11 mouse cellular contexts compared by ENCODE assay signal in the genomic region with DNA sequence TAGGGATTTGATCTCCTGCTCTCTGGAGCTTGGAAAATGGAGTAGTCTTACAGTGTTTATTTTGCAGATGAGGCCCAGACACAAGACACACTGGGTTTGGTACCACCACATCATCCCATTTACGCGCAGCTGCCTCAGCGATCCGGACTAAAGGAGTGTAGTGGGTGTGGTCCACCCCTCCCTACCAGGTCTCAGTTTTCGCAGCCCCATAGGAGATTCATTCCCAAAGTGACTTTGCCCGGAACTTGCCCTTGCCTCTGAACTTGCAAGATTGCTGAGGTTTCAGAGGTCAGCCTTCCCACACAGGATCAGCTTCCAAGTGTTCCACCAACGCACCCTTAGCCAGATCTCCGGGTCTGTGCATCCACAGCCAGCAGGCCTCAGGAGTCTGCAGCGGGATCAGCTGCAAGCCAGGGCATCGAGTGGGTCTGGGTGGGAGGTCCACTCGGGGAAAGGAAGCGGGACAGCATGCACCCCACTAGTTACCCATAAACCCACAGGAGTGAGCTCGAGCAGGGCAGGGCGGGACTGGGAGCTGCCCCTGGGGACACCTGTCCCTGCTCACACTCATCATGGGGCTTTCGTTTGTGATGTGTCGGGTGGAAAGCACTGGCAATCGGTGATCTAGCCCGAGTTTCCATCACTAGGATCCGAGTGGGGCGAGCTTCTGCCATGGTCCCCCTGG. TPM values are rescaled to one million over a fixed set of nuclear protein-coding genes. Genes with fewer than 3 reads are reported as not detected.
DNase-seq lines count a peak whose midpoint lies in the region; ATAC-seq and TF ChIP-seq lines count a peak whose summit lies in the region.
"Had no signal": no experiment of that assay in that cellular context is flagged by ENCODE, and none has a peak within 500 bp of the region (broad histone marks: within the 10 kb centered on the region; RNA-seq: fewer than 3 reads in every experiment).

No protein-coding gene starts in this region.

- 45% methylated on average over 20 of the region's 20 CpGs for WGBS in heart, embryonic 16.5 days
- 67% methylated on average over 20 of the region's 20 CpGs for WGBS in heart, adult 2 months
- WGBS in embryonic facial prominence, embryonic 13.5 days: 12% methylated on average over 20 of the region's 20 CpGs
- 27% methylated on average over 20 of the region's 20 CpGs for WGBS in intestine, embryonic 14.5 days
- 18% methylated on average over 20 of the region's 20 CpGs for WGBS in midbrain, embryonic 16.5 days

- no peak for TF ChIP-seq EP300 in heart, adult 2 months (IDR thresholded peaks at IDR 0.05; ENCODE audit: insufficient read depth, low read depth, low read length)

- peak overlapping the region; percentile 25 for H3K9ac ChIP-seq in heart, embryonic 16.5 days (ENCODE audit: low read length)
- no peak overlapping the region for H3K9ac ChIP-seq in heart, adult 2 months (ENCODE audit: low read depth, low read length)
- peak overlapping the region; percentile 60; the same call in 1 of the 2 replicates for H3K9ac ChIP-seq in embryonic facial prominence, embryonic 13.5 days
- no peak overlapping the region for H3K9ac ChIP-seq in intestine, embryonic 14.5 days (ENCODE audit: low read length)
- H3K9ac ChIP-seq in midbrain, embryonic 16.5 days (ENCODE audit: low read depth, low read length): peak overlapping the region; percentile 53
- H3K9ac ChIP-seq: liver, embryonic 14.5 days had no signal

- peaks cover 23% of the 10 kb centered on the region for H3K4me1 ChIP-seq in heart, embryonic 16.5 days (ENCODE audit: control insufficient read depth, insufficient read depth, low read length)
- no peaks in the 10 kb centered on the region; the same call in 1 of the 2 replicates for H3K4me1 ChIP-seq in heart, adult 2 months (ENCODE audit: control insufficient read depth, insufficient read depth, low read length)
- H3K4me1 ChIP-seq in embryonic facial prominence, embryonic 13.5 days: peaks cover 40% of the 10 kb centered on the region
- H3K4me1 ChIP-seq in intestine, embryonic 14.5 days (replicated peaks; ENCODE audit: control insufficient read depth, insufficient read depth, low read length): peaks cover 41% of the 10 kb centered on the region
- peaks cover 27% of the 10 kb centered on the region for H3K4me1 ChIP-seq in midbrain, embryonic 16.5 days (ENCODE audit: control insufficient read depth, insufficient read depth, low read length)

- no peak for DNase-seq in heart, adult 2 months
- no peak for DNase-seq in intestine, embryonic 14.5 days (ENCODE audit: low spot score)
- no peak for DNase-seq in cerebellum, postnatal 4 days (ENCODE audit: low spot score in 2 of 2)
- no peak for DNase-seq in frontal cortex, postnatal 10 days (ENCODE audit: low spot score in 2 of 2)
- DNase-seq in adrenal gland, adult (ENCODE audit: inconsistent age in 2 of 2, low spot score in 1 of 2): no peak

- H3K4me3 ChIP-seq in heart, embryonic 16.5 days (ENCODE audit: low read length): no peak overlapping the region
- H3K4me3 ChIP-seq in heart, adult 2 months: no peak overlapping the region
- peak overlapping the region; percentile 34 for H3K4me3 ChIP-seq in embryonic facial prominence, embryonic 13.5 days
- peak overlapping the region; percentile 19 for H3K4me3 ChIP-seq in intestine, embryonic 14.5 days (ENCODE audit: low read depth, low read length)
- H3K4me3 ChIP-seq in midbrain, embryonic 16.5 days (ENCODE audit: low read depth, low read length): peak overlapping the region; percentile 16; the same call in 1 of the 2 replicates

- no peaks in the 10 kb centered on the region for H3K79me2 ChIP-seq in heart, adult 2 months (replicated peaks; ENCODE audit: control insufficient read depth, insufficient read depth, low read length)

- intact Hi-C loops in heart, adult 2 months (cut with DNase I): no loop called here

- 0 out of 2 replicates have a peak, but pooled peaks cover 2% of the 10 kb centered on the region for H3K27me3 ChIP-seq in heart, embryonic 16.5 days (ENCODE audit: control insufficient read depth, insufficient read depth, low read length)
- peaks cover 1% of the 10 kb centered on the region; the same call in 1 of the 2 replicates for H3K27me3 ChIP-seq in heart, adult 2 months (ENCODE audit: control insufficient read depth, insufficient read depth, low read length)
- H3K27me3 ChIP-seq in embryonic facial prominence, embryonic 13.5 days: peaks cover 47% of the 10 kb centered on the region
- H3K27me3 ChIP-seq in intestine, embryonic 14.5 days (replicated peaks; ENCODE audit: control insufficient read depth, insufficient read depth, low read length): no peaks in the 10 kb centered on the region
- H3K27me3 ChIP-seq in midbrain, embryonic 16.5 days (ENCODE audit: control insufficient read depth, insufficient read depth, low read depth, low read length): no peaks in the 10 kb centered on the region

- no peaks in the 10 kb centered on the region for H3K36me3 ChIP-seq in heart, embryonic 16.5 days (ENCODE audit: control insufficient read depth, insufficient read depth)
- no peaks in the 10 kb centered on the region for H3K36me3 ChIP-seq in heart, adult 2 months (ENCODE audit: control insufficient read depth, insufficient read depth, low read length)
- H3K36me3 ChIP-seq in embryonic facial prominence, embryonic 13.5 days: no peaks in the 10 kb centered on the region
- H3K36me3 ChIP-seq in intestine, embryonic 14.5 days (ENCODE audit: control insufficient read depth, insufficient read depth, low read length): no peaks in the 10 kb centered on the region
- H3K36me3 ChIP-seq in midbrain, embryonic 16.5 days (ENCODE audit: control insufficient read depth, insufficient read depth, low read length): no peaks in the 10 kb centered on the region

- H3K4me2 ChIP-seq in heart, embryonic 16.5 days (ENCODE audit: low read depth, low read length): peak overlapping the region; percentile 43; the same call in 1 of the 2 replicates
- H3K4me2 ChIP-seq in embryonic facial prominence, embryonic 13.5 days: peak overlapping the region; percentile 65
- peak overlapping the region; percentile 46 for H3K4me2 ChIP-seq in intestine, embryonic 14.5 days (ENCODE audit: low read length)
- H3K4me2 ChIP-seq in midbrain, embryonic 16.5 days (ENCODE audit: low read length): peak overlapping the region; percentile 48

- ATAC-seq in heart, embryonic 16.5 days (replicated peaks; ENCODE audit: extremely low read depth, insufficient read depth, low FRiP score): no peak
- no peak for ATAC-seq in embryonic facial prominence, embryonic 13.5 days (ENCODE audit: insufficient number of reproducible peaks, insufficient read depth, low FRiP score, low TSS enrichment, low read depth)
- no peak for ATAC-seq in intestine, embryonic 14.5 days (replicated peaks; ENCODE audit: low FRiP score, low TSS enrichment, low read depth)
- no peak for ATAC-seq in midbrain, embryonic 16.5 days

- H3K27ac ChIP-seq in heart, embryonic 16.5 days (ENCODE audit: low read length): no peak overlapping the region
- H3K27ac ChIP-seq in heart, adult 2 months: no peak overlapping the region
- H3K27ac ChIP-seq in embryonic facial prominence, embryonic 13.5 days: no peak overlapping the region
- H3K27ac ChIP-seq in intestine, embryonic 14.5 days (ENCODE audit: low read depth): no peak overlapping the region
- no peak overlapping the region for H3K27ac ChIP-seq in midbrain, embryonic 16.5 days (ENCODE audit: low read length)
- H3K27ac ChIP-seq: liver, embryonic 14.5 days had no signal

- H3K9me3 ChIP-seq in heart, embryonic 16.5 days (replicated peaks; ENCODE audit: control insufficient read depth, low read length): no peaks in the 10 kb centered on the region
- no peaks in the 10 kb centered on the region for H3K9me3 ChIP-seq in embryonic facial prominence, embryonic 13.5 days
- no peaks in the 10 kb centered on the region for H3K9me3 ChIP-seq in intestine, embryonic 14.5 days (ENCODE audit: control insufficient read depth, low read length)
- H3K9me3 ChIP-seq in midbrain, embryonic 16.5 days (replicated peaks; ENCODE audit: control insufficient read depth, low read length, poor library complexity, severe bottlenecking): no peaks in the 10 kb centered on the region

- no peak for TF ChIP-seq POLR2A in heart, adult 2 months (IDR thresholded peaks at IDR 0.05; ENCODE audit: insufficient read depth, low read depth, low read length)

- TF ChIP-seq CTCF in heart, adult 2 months (IDR thresholded peaks at IDR 0.05): no peak

RNA-seq across cellular contexts. Expression of a gene that starts 15.0 kb away (rescaled TPM):
- 6.5 and 7.4 TPM in 2 replicates for polyA plus RNA-seq in heart, embryonic 16.5 days (2015; fragmentation: Nextera tagmentation; extraction: Ambion mirVana)
- 1 to 10 TPM; 9.2 to 9.3 TPM for total RNA-seq in heart, adult 2 months (2021)
- 11.2 and 14.6 TPM in 2 replicates for polyA plus RNA-seq in heart, adult 2 months (2012; rRNA removed)
- 2.7 and 2.9 TPM in 2 replicates for polyA plus RNA-seq in embryonic facial prominence, embryonic 13.5 days (2015; fragmentation: Nextera tagmentation; extraction: Ambion mirVana)
- polyA plus RNA-seq in intestine, embryonic 14.5 days (2014; fragmentation: Nextera tagmentation; extraction: Ambion mirVana): 4.5 and 5.1 TPM in 2 replicates
- 4.2 and 5.0 TPM in 2 replicates for polyA plus RNA-seq in midbrain, embryonic 16.5 days (2015; fragmentation: Nextera tagmentation; extraction: Ambion mirVana)

RNA-seq across cellular contexts. Expression of a gene that starts 27.8 kb away (rescaled TPM):
- not detected in 2 replicates for polyA plus RNA-seq in heart, embryonic 16.5 days (2015; fragmentation: Nextera tagmentation; extraction: Ambion mirVana)
- not detected for total RNA-seq in heart, adult 2 months (2021)
- not detected in 2 replicates for polyA plus RNA-seq in heart, adult 2 months (2012; rRNA removed)
- not detected in 2 replicates for polyA plus RNA-seq in embryonic facial prominence, embryonic 13.5 days (2015; fragmentation: Nextera tagmentation; extraction: Ambion mirVana)
- polyA plus RNA-seq in intestine, embryonic 14.5 days (2014; fragmentation: Nextera tagmentation; extraction: Ambion mirVana): not detected in 2 replicates
- not detected in 2 replicates for polyA plus RNA-seq in midbrain, embryonic 16.5 days (2015; fragmentation: Nextera tagmentation; extraction: Ambion mirVana)
- total RNA-seq: adrenal gland, postnatal 4 days had no signal
- polyA plus RNA-seq: heart, postnatal 0 days; liver, embryonic 14.5 days had no signal

RNA-seq across cellular contexts. Expression of a gene that starts 39.3 kb away (rescaled TPM):
- 228 and 244 TPM in 2 replicates for polyA plus RNA-seq in heart, embryonic 16.5 days (2015; fragmentation: Nextera tagmentation; extraction: Ambion mirVana)
- total RNA-seq in heart, adult 2 months (2021): under 1 TPM; 0.18 to 0.80 TPM
- polyA plus RNA-seq in heart, adult 2 months (2012; rRNA removed): 0.35 and 0.79 TPM in 2 replicates
- polyA plus RNA-seq in embryonic facial prominence, embryonic 13.5 days (2015; fragmentation: Nextera tagmentation; extraction: Ambion mirVana): 326 and 344 TPM in 2 replicates
- polyA plus RNA-seq in intestine, embryonic 14.5 days (2014; fragmentation: Nextera tagmentation; extraction: Ambion mirVana): 337 and 340 TPM in 2 replicates
- 21.0 and 27.3 TPM in 2 replicates for polyA plus RNA-seq in midbrain, embryonic 16.5 days (2015; fragmentation: Nextera tagmentation; extraction: Ambion mirVana)

Comparison
In these comparisons a context has a peak if more than half of its experiments do, and no peak if none do; other contexts are left out.
1. H3K9ac ChIP-seq: peak in heart, embryonic 16.5 days (single experiment), embryonic facial prominence, embryonic 13.5 days (single experiment) and midbrain, embryonic 16.5 days (single experiment); none in heart, adult 2 months (single experiment) and intestine, embryonic 14.5 days (single experiment).
2. RNA of a gene that starts 39.3 kb away (polyA plus RNA-seq): 326 to 344 TPM in embryonic facial prominence, embryonic 13.5 days, 337 to 340 TPM in intestine, embryonic 14.5 days, 228 to 244 TPM in heart, embryonic 16.5 days and 21.0 to 27.3 TPM in midbrain, embryonic 16.5 days; 0.35 to 0.79 TPM in heart, adult 2 months; every median in the first group is over 10 times any median in the second.
3. H3K4me3 ChIP-seq: peak in embryonic facial prominence, embryonic 13.5 days (single experiment), intestine, embryonic 14.5 days (single experiment) and midbrain, embryonic 16.5 days (single experiment); none in heart, embryonic 16.5 days (single experiment) and heart, adult 2 months (single experiment).
4. Peak in every context shown above with its lines, with median percentiles within 50 percentile points of each other: H3K4me2 ChIP-seq.